Mouse (Mus musculus) liver, embryonic 11.5 days (tissue): ENCODE data around the gene Lsp1. TPM values are rescaled to one million over a fixed set of nuclear protein-coding genes. Genes with fewer than 3 reads are reported as not detected.
A peak's percentile ranks its signal among the peaks of the same experiment; 100 is the strongest.

Source experiments
- ATAC-seq: fragments of 200-750 bp; cut with Nextera tagmentation; replicated peaks from 2 replicates; pipeline ENCODE4 v1.8.0; 2017; ENCODE audit warnings: moderate number of reproducible peaks, mild to moderate bottlenecking, moderate TSS enrichment, moderate library complexity; ENCODE audit not compliant: low FRiP score
- DNase-seq: peaks from one replicate; pipeline ENCODE4 v3.0.0-alpha.2; 2017; ENCODE audit warnings: low spot score
- H3K27ac ChIP-seq: fragments of 300-500 bp; sonication (generic); 2 replicates; pipeline ENCODE4 v1.5.1; 2014; ENCODE audit warnings: mild to moderate bottlenecking, low read depth, low read length, control low read depth
- H3K27me3 ChIP-seq: fragments of 300-500 bp; sonication (generic); replicated peaks from 2 replicates; pipeline ENCODE4 v1.6.1; 2014; ENCODE audit warnings: low read length, mixed read lengths; ENCODE audit not compliant: control insufficient read depth, insufficient read depth
- H3K36me3 ChIP-seq: fragments of 300-500 bp; sonication (generic); 2 replicates; pipeline ENCODE4 v1.6.1; 2014; ENCODE audit warnings: mild to moderate bottlenecking, low read length, moderate library complexity, mixed read lengths; ENCODE audit not compliant: control insufficient read depth, insufficient read depth
- H3K4me1 ChIP-seq: fragments of 300-500 bp; sonication (generic); replicated peaks from 2 replicates; pipeline ENCODE4 v1.6.1; 2014; ENCODE audit warnings: low read length, mixed read lengths; ENCODE audit not compliant: control insufficient read depth, insufficient read depth
- H3K4me2 ChIP-seq: fragments of 300-500 bp; sonication (generic); 2 replicates; pipeline ENCODE4 v1.6.1; 2014; ENCODE audit warnings: mild to moderate bottlenecking, control low read depth, moderate library complexity
- H3K4me3 ChIP-seq: fragments of 300-500 bp; sonication (generic); 2 replicates; pipeline ENCODE4 v1.5.1; 2014; ENCODE audit warnings: low read depth, low read length, control low read depth
- H3K9ac ChIP-seq: fragments of 300-500 bp; sonication (generic); 2 replicates; pipeline ENCODE4 v1.6.1; 2014; ENCODE audit warnings: low read depth, low read length, control low read depth
- H3K9me3 ChIP-seq: fragments of 300-500 bp; sonication (generic); 2 replicates; pipeline ENCODE4 v1.6.1; 2016; ENCODE audit warnings: low read length, inconsistent platforms, mixed read lengths; ENCODE audit not compliant: control insufficient read depth
- WGBS: fragments of 180-500 bp; shearing (Covaris S2); extraction: QIAGEN DNeasy Blood & Tissue Kit; methylation state at CpG from one replicate; pipeline ENCODE4 v1.1.7; 2014; 5-methylcytosine and 5-hydroxymethylcytosine counted together
- polyA plus RNA-seq: library from polyadenylated mRNA; unstranded; fragments of >200 nt; fragmentation: Nextera tagmentation; extraction: Ambion mirVana; gene quantifications from 2 replicates; pipeline ENCODE4 v1.2.1, GENCODE M21; 2014

The Lsp1 gene
- polyA plus RNA-seq, 1 experiment from 2014 or later = 19.2 TPM

GRCm38 (mm10) chr7:142449038-142449617 lies 11.5 kb upstream of the Lsp1 start:
- Histone ChIP-seq H3K36me3 (no peaks in the 10 kb centered on the region), H3K9me3 (no peaks in the 10 kb centered on the region), H3K4me1 (no peaks in the 10 kb centered on the region), H3K4me3 (no peak overlapping the region), H3K27ac (no peak overlapping the region), H3K27me3 (no peaks in the 10 kb centered on the region), H3K4me2 (no peak overlapping the region), H3K9ac (no peak overlapping the region)
- ATAC-seq (no peak), DNase-seq (no peak)
- 67% methylated on average over 6 of the region's 6 CpGs for WGBS

- DNase-seq (no peak), ATAC-seq (no peak)
- H3K4me1 ChIP-seq = peaks cover 18% of the 10 kb centered on the region
Measured at GRCm38 (mm10) chr7:142454706-142455105, 5.9 kb upstream of the Lsp1 start.

GRCm38 (mm10) chr7:142455251-142455650 lies 5.4 kb upstream of the Lsp1 start:
- peak overlapping the region; percentile 25; the same call in 1 of the 2 replicates for H3K27ac ChIP-seq
- no peaks in the 10 kb centered on the region for H3K9me3 ChIP-seq
- 68% methylated on average over 2 of the region's 2 CpGs for WGBS
- no peaks in the 10 kb centered on the region for H3K27me3 ChIP-seq
- peaks cover 18% of the 10 kb centered on the region for H3K4me1 ChIP-seq
- ATAC-seq = no peak
- 0 out of 2 replicates have a peak overlapping the region, but pooled peaks have one; percentile 5 for H3K9ac ChIP-seq
- no peak overlapping the region for H3K4me3 ChIP-seq
- no peak overlapping the region for H3K4me2 ChIP-seq
- H3K36me3 ChIP-seq = no peaks in the 10 kb centered on the region
- no peak for DNase-seq

More at GRCm38 (mm10) chr7:142454706-142455105, 5.9 kb upstream of the Lsp1 start:
- H3K27me3 ChIP-seq = no peaks in the 10 kb centered on the region
- no peak overlapping the region for H3K4me3 ChIP-seq
- no peak overlapping the region for H3K9ac ChIP-seq
- no peak overlapping the region for H3K4me2 ChIP-seq
- WGBS = 47% methylated on average over 1 of the region's 1 CpGs
- H3K36me3 ChIP-seq = no peaks in the 10 kb centered on the region
- H3K27ac ChIP-seq = peak overlapping the region; percentile 25; the same call in 1 of the 2 replicates
- H3K9me3 ChIP-seq = no peaks in the 10 kb centered on the region

GRCm38 (mm10) chr7:142456806-142457205 lies 3.8 kb upstream of the Lsp1 start:
- no peaks in the 10 kb centered on the region for H3K9me3 ChIP-seq
- H3K36me3 ChIP-seq = no peaks in the 10 kb centered on the region
- H3K9ac ChIP-seq = no peak overlapping the region
- H3K4me3 ChIP-seq = no peak overlapping the region
- no peak overlapping the region for H3K4me2 ChIP-seq
- peak overlapping the region; percentile 35; the same call in 1 of the 2 replicates for H3K27ac ChIP-seq
- no peak for DNase-seq
- H3K27me3 ChIP-seq = no peaks in the 10 kb centered on the region
- H3K4me1 ChIP-seq = peaks cover 18% of the 10 kb centered on the region
- ATAC-seq = no peak
- WGBS = 48% methylated on average over 3 of the region's 3 CpGs

GRCm38 (mm10) chr7:142457227-142457811 lies 3.3 kb upstream of the Lsp1 start:
- WGBS = 31% methylated on average over 3 of the region's 3 CpGs
- H3K27ac ChIP-seq = peak overlapping the region; percentile 52; the same call in 1 of the 2 replicates
- H3K27me3 ChIP-seq = no peaks in the 10 kb centered on the region
- H3K9me3 ChIP-seq = no peaks in the 10 kb centered on the region
- H3K4me1 ChIP-seq = peaks cover 18% of the 10 kb centered on the region
- no peaks in the 10 kb centered on the region for H3K36me3 ChIP-seq
- ATAC-seq = no peak
- peak; percentile 33 for DNase-seq
- no peak overlapping the region for H3K9ac ChIP-seq
- no peak overlapping the region for H3K4me3 ChIP-seq
- no peak overlapping the region for H3K4me2 ChIP-seq

GRCm38 (mm10) chr7:142458026-142458425 lies 2.6 kb upstream of the Lsp1 start:
- WGBS = 29% methylated on average over 2 of the region's 2 CpGs
- H3K9me3 ChIP-seq = no peaks in the 10 kb centered on the region
- H3K4me3 ChIP-seq = no peak overlapping the region
- peak overlapping the region; percentile 52; the same call in 1 of the 2 replicates for H3K27ac ChIP-seq
- H3K9ac ChIP-seq = no peak overlapping the region
- DNase-seq = no peak
- no peaks in the 10 kb centered on the region for H3K27me3 ChIP-seq
- no peaks in the 10 kb centered on the region for H3K36me3 ChIP-seq
- peaks cover 18% of the 10 kb centered on the region for H3K4me1 ChIP-seq
- H3K4me2 ChIP-seq = no peak overlapping the region
- ATAC-seq = 0 out of 2 replicates have a peak, but pooled peaks have one; percentile 12

- no peaks in the 10 kb centered on the region for H3K9me3 ChIP-seq
- peaks cover 18% of the 10 kb centered on the region for H3K4me1 ChIP-seq
- H3K4me2 ChIP-seq = no peak overlapping the region
- ATAC-seq (no peak), DNase-seq (peak; percentile 28)
- no peak overlapping the region for H3K9ac ChIP-seq
- H3K36me3 ChIP-seq = no peaks in the 10 kb centered on the region
- 71% methylated on average over 5 of the region's 5 CpGs for WGBS
- H3K27ac ChIP-seq = peak overlapping the region; percentile 49; the same call in 1 of the 2 replicates
- no peaks in the 10 kb centered on the region for H3K27me3 ChIP-seq
- H3K4me3 ChIP-seq = no peak overlapping the region
Measured at GRCm38 (mm10) chr7:142458676-142459298, 1.8 kb upstream of the Lsp1 start.

- no peak for DNase-seq
- H3K9me3 ChIP-seq = no peaks in the 10 kb centered on the region
- no peaks in the 10 kb centered on the region for H3K36me3 ChIP-seq
- no peak overlapping the region for H3K4me3 ChIP-seq
- no peak for ATAC-seq
- peaks cover 18% of the 10 kb centered on the region for H3K4me1 ChIP-seq
- no peaks in the 10 kb centered on the region for H3K27me3 ChIP-seq
- peak overlapping the region; percentile 49; the same call in 1 of the 2 replicates for H3K27ac ChIP-seq
- H3K9ac ChIP-seq = no peak overlapping the region
- no peak overlapping the region for H3K4me2 ChIP-seq
- 34% methylated on average over 2 of the region's 2 CpGs for WGBS
Measured at GRCm38 (mm10) chr7:142459299-142459691, 1.3 kb upstream of the Lsp1 start.
